Mouse (Mus musculus) heart, postnatal 0 days (tissue): ENCODE data around the gene Dhx58.

Source experiments
- CTCF ChIP-seq: IDR thresholded peaks from 2 replicates; pipeline ENCODE4 v1.5.1; 2016; ENCODE audit warnings: antibody characterized with exemption, control low read depth, low read depth
- EP300 ChIP-seq: IDR thresholded peaks from 2 replicates; pipeline ENCODE4 v1.6.1; 2016; ENCODE audit warnings: antibody characterized with exemption, low read depth

- TF ChIP-seq CTCF (no peak), EP300 (no peak)
These were observed 25.9 kb upstream of the Dhx58 start for GRCm38 (mm10) chr11:100729976-100730375.
